10 mouse cellular contexts compared by ENCODE assay signal in genomic region chr10:80843087-80843930, GRCm38 (mm10). TPM values are rescaled to one million over a fixed set of nuclear protein-coding genes. Genes with fewer than 3 reads are reported as not detected.
DNase-seq lines count a peak whose midpoint lies in the region; ATAC-seq lines count a peak whose summit lies in the region.
"Had no signal": no experiment of that assay in that cellular context is flagged by ENCODE, and none has a peak within 500 bp of the region (broad histone marks: within the 10 kb centered on the region; RNA-seq: fewer than 3 reads in every experiment).

No protein-coding gene starts in this region.

- H3K4me1 ChIP-seq in kidney, embryonic 14.5 days (ENCODE audit: control insufficient read depth, insufficient read depth, low read length), result peaks cover 9% of the 10 kb centered on the region
- no peaks in the 10 kb centered on the region for H3K4me1 ChIP-seq in embryonic facial prominence, embryonic 14.5 days (ENCODE audit: control insufficient read depth, insufficient read depth, low read length)
- H3K4me1 ChIP-seq in intestine, embryonic 14.5 days (replicated peaks; ENCODE audit: control insufficient read depth, insufficient read depth, low read length), result 0 out of 2 replicates have a peak, but pooled peaks cover 4% of the 10 kb centered on the region
- H3K4me1 ChIP-seq in neural tube, embryonic 12.5 days, result peaks cover 11% of the 10 kb centered on the region

- no peak for DNase-seq in kidney, postnatal 4 days
- DNase-seq in embryonic facial prominence, embryonic 14.5 days (ENCODE audit: low spot score), result no peak
- DNase-seq in intestine, embryonic 14.5 days (ENCODE audit: low spot score), result no peak
- DNase-seq in urinary bladder, postnatal 25 days (ENCODE audit: low spot score), result no peak
- no peak for DNase-seq in frontal cortex, adult 2 months (ENCODE audit: extremely low spot score in 1 of 2, low spot score in 1 of 2)

- H3K4me2 ChIP-seq in kidney, embryonic 14.5 days (replicated peaks; ENCODE audit: low read depth, low read length), result peak overlapping the region; percentile 87
- H3K4me2 ChIP-seq in embryonic facial prominence, embryonic 14.5 days (ENCODE audit: low read depth, low read length), result peak overlapping the region; percentile 96
- H3K4me2 ChIP-seq in intestine, embryonic 14.5 days (ENCODE audit: low read length), result peak overlapping the region; percentile 69
- H3K4me2 ChIP-seq in neural tube, embryonic 12.5 days (replicated peaks), result peak overlapping the region; percentile 75

- ATAC-seq in kidney, embryonic 14.5 days (ENCODE audit: low FRiP score, low TSS enrichment), result no peak; the same call in 1 of the 2 replicates
- ATAC-seq in embryonic facial prominence, embryonic 14.5 days (ENCODE audit: low read depth), result no peak
- ATAC-seq in intestine, embryonic 14.5 days (replicated peaks; ENCODE audit: low FRiP score, low TSS enrichment, low read depth), result no peak
- no peak for ATAC-seq in neural tube, embryonic 12.5 days (ENCODE audit: low FRiP score, low read depth)
- ATAC-seq in erythroblast, adult 5-6 weeks (replicated peaks; ENCODE audit: low FRiP score, poor library complexity, severe bottlenecking), result no peak
- ATAC-seq: inflammation-experienced regulatory T-cells, adult 6 months had no signal

- no peaks in the 10 kb centered on the region for H3K9me3 ChIP-seq in kidney, embryonic 14.5 days (ENCODE audit: control insufficient read depth, low read length)
- no peaks in the 10 kb centered on the region for H3K9me3 ChIP-seq in embryonic facial prominence, embryonic 14.5 days (ENCODE audit: control insufficient read depth, low read length)
- no peaks in the 10 kb centered on the region for H3K9me3 ChIP-seq in intestine, embryonic 14.5 days (ENCODE audit: control insufficient read depth, low read length)
- no peaks in the 10 kb centered on the region for H3K9me3 ChIP-seq in neural tube, embryonic 12.5 days

- no peak overlapping the region for H3K27ac ChIP-seq in kidney, embryonic 14.5 days (ENCODE audit: low read depth, low read length)
- no peak overlapping the region for H3K27ac ChIP-seq in embryonic facial prominence, embryonic 14.5 days (replicated peaks; ENCODE audit: low read depth, low read length)
- no peak overlapping the region for H3K27ac ChIP-seq in intestine, embryonic 14.5 days (ENCODE audit: low read depth)
- H3K27ac ChIP-seq in neural tube, embryonic 12.5 days, result no peak overlapping the region

- peak overlapping the region; percentile 55 for H3K9ac ChIP-seq in kidney, embryonic 14.5 days (ENCODE audit: low read depth, low read length)
- H3K9ac ChIP-seq in embryonic facial prominence, embryonic 14.5 days (ENCODE audit: low read depth, low read length), result peak overlapping the region; percentile 68
- peak overlapping the region; percentile 22; the same call in 1 of the 2 replicates for H3K9ac ChIP-seq in intestine, embryonic 14.5 days (ENCODE audit: low read length)
- peak overlapping the region; percentile 53 for H3K9ac ChIP-seq in neural tube, embryonic 12.5 days

- no peaks in the 10 kb centered on the region for H3K36me3 ChIP-seq in kidney, embryonic 14.5 days (ENCODE audit: control insufficient read depth, insufficient read depth, low read length)
- no peaks in the 10 kb centered on the region for H3K36me3 ChIP-seq in embryonic facial prominence, embryonic 14.5 days (ENCODE audit: control insufficient read depth, insufficient read depth, low read length)
- H3K36me3 ChIP-seq in intestine, embryonic 14.5 days (ENCODE audit: control insufficient read depth, insufficient read depth, low read length), result no peaks in the 10 kb centered on the region
- no peaks in the 10 kb centered on the region for H3K36me3 ChIP-seq in neural tube, embryonic 12.5 days

- peaks cover 45% of the 10 kb centered on the region for H3K27me3 ChIP-seq in kidney, embryonic 14.5 days (ENCODE audit: control insufficient read depth, insufficient read depth, low read length)
- peaks cover 37% of the 10 kb centered on the region for H3K27me3 ChIP-seq in embryonic facial prominence, embryonic 14.5 days (replicated peaks; ENCODE audit: control insufficient read depth, insufficient read depth, low read length)
- H3K27me3 ChIP-seq in intestine, embryonic 14.5 days (replicated peaks; ENCODE audit: control insufficient read depth, insufficient read depth, low read length), result peaks cover 44% of the 10 kb centered on the region
- H3K27me3 ChIP-seq in neural tube, embryonic 12.5 days (replicated peaks), result peaks cover 45% of the 10 kb centered on the region

- WGBS in kidney, embryonic 14.5 days, result 11% methylated on average over 32 of the region's 32 CpGs
- 23% methylated on average over 14 of the region's 32 CpGs for WGBS in embryonic facial prominence, embryonic 14.5 days
- WGBS in intestine, embryonic 14.5 days, result 12% methylated on average over 32 of the region's 32 CpGs
- WGBS in neural tube, embryonic 12.5 days, result 10% methylated on average over 32 of the region's 32 CpGs

- H3K4me3 ChIP-seq in kidney, embryonic 14.5 days (ENCODE audit: low read length), result peak overlapping the region; percentile 47
- peak overlapping the region; percentile 53 for H3K4me3 ChIP-seq in embryonic facial prominence, embryonic 14.5 days (ENCODE audit: low read depth, low read length)
- peak overlapping the region; percentile 35 for H3K4me3 ChIP-seq in intestine, embryonic 14.5 days (ENCODE audit: low read depth, low read length)
- H3K4me3 ChIP-seq in neural tube, embryonic 12.5 days, result peak overlapping the region; percentile 38
- H3K4me3 ChIP-seq: myocyte had no signal

RNA-seq across cellular contexts. Expression of gene Lingo3, which starts 0.5 kb away (rescaled TPM):
- polyA plus RNA-seq in kidney, embryonic 14.5 days (2014; fragmentation: Nextera tagmentation; extraction: Ambion mirVana), result 0.17 and 0.97 TPM in 2 replicates
- 1.2 and 1.3 TPM in 2 replicates for polyA plus RNA-seq in embryonic facial prominence, embryonic 14.5 days (2014; fragmentation: Nextera tagmentation; extraction: Ambion mirVana)
- polyA plus RNA-seq in intestine, embryonic 14.5 days (2014; fragmentation: Nextera tagmentation; extraction: Ambion mirVana), result 0.07 and 0.20 TPM in 2 replicates
- 0.65 and 1.3 TPM in 2 replicates for polyA plus RNA-seq in neural tube, embryonic 12.5 days (2016; fragmentation: Nextera tagmentation; extraction: Ambion mirVana)
- total RNA-seq in erythroblast, adult 5-6 weeks (2015; ENCODE audit: low replicate concordance), result not detected in 2 replicates
- not detected in 2 replicates for total RNA-seq in erythroblast, adult 5-6 weeks (2017; ENCODE audit: low replicate concordance)
- 16.0 and 20.3 TPM in 2 replicates for polyA plus RNA-seq in frontal cortex, adult 2 months (2012; rRNA removed)
- polyA plus RNA-seq: inflammation-experienced regulatory T-cells, adult 6 months had no signal

RNA-seq across cellular contexts. Expression of gene Lsm7, which starts 11.7 kb away (rescaled TPM):
- polyA plus RNA-seq in kidney, embryonic 14.5 days (2014; fragmentation: Nextera tagmentation; extraction: Ambion mirVana), result 365 and 431 TPM in 2 replicates
- polyA plus RNA-seq in embryonic facial prominence, embryonic 14.5 days (2014; fragmentation: Nextera tagmentation; extraction: Ambion mirVana), result 303 and 331 TPM in 2 replicates
- 406 and 412 TPM in 2 replicates for polyA plus RNA-seq in intestine, embryonic 14.5 days (2014; fragmentation: Nextera tagmentation; extraction: Ambion mirVana)
- 265 and 274 TPM in 2 replicates for polyA plus RNA-seq in neural tube, embryonic 12.5 days (2016; fragmentation: Nextera tagmentation; extraction: Ambion mirVana)
- total RNA-seq in erythroblast, adult 5-6 weeks (2015; ENCODE audit: low replicate concordance), result 27.8 and 33.2 TPM in 2 replicates
- total RNA-seq in erythroblast, adult 5-6 weeks (2017; ENCODE audit: low replicate concordance), result 59.8 and 67.9 TPM in 2 replicates
- 230 and 259 TPM in 2 replicates for polyA plus RNA-seq in frontal cortex, adult 2 months (2012; rRNA removed)

RNA-seq across cellular contexts. Expression of gene Sppl2b, which starts 11.8 kb away (rescaled TPM):
- polyA plus RNA-seq in kidney, embryonic 14.5 days (2014; fragmentation: Nextera tagmentation; extraction: Ambion mirVana), result 27.2 and 35.1 TPM in 2 replicates
- 37.6 and 40.8 TPM in 2 replicates for polyA plus RNA-seq in embryonic facial prominence, embryonic 14.5 days (2014; fragmentation: Nextera tagmentation; extraction: Ambion mirVana)
- polyA plus RNA-seq in intestine, embryonic 14.5 days (2014; fragmentation: Nextera tagmentation; extraction: Ambion mirVana), result 27.0 and 30.6 TPM in 2 replicates
- polyA plus RNA-seq in neural tube, embryonic 12.5 days (2016; fragmentation: Nextera tagmentation; extraction: Ambion mirVana), result 51.2 and 51.3 TPM in 2 replicates
- total RNA-seq in erythroblast, adult 5-6 weeks (2015; ENCODE audit: low replicate concordance), result 225 and 274 TPM in 2 replicates
- 343 and 430 TPM in 2 replicates for total RNA-seq in erythroblast, adult 5-6 weeks (2017; ENCODE audit: low replicate concordance)
- polyA plus RNA-seq in frontal cortex, adult 2 months (2012; rRNA removed), result 72.2 and 75.1 TPM in 2 replicates

RNA-seq across cellular contexts. Expression of gene Oaz1, which starts 16.9 kb away (rescaled TPM):
- polyA plus RNA-seq in kidney, embryonic 14.5 days (2014; fragmentation: Nextera tagmentation; extraction: Ambion mirVana), result 1,867 and 1,944 TPM in 2 replicates
- polyA plus RNA-seq in embryonic facial prominence, embryonic 14.5 days (2014; fragmentation: Nextera tagmentation; extraction: Ambion mirVana), result 1,606 and 1,697 TPM in 2 replicates
- 1,692 and 1,787 TPM in 2 replicates for polyA plus RNA-seq in intestine, embryonic 14.5 days (2014; fragmentation: Nextera tagmentation; extraction: Ambion mirVana)
- 1,342 and 1,429 TPM in 2 replicates for polyA plus RNA-seq in neural tube, embryonic 12.5 days (2016; fragmentation: Nextera tagmentation; extraction: Ambion mirVana)
- total RNA-seq in erythroblast, adult 5-6 weeks (2015; ENCODE audit: low replicate concordance), result 1,067 and 1,159 TPM in 2 replicates
- 242 and 348 TPM in 2 replicates for total RNA-seq in erythroblast, adult 5-6 weeks (2017; ENCODE audit: low replicate concordance)
- 706 and 773 TPM in 2 replicates for polyA plus RNA-seq in frontal cortex, adult 2 months (2012; rRNA removed)

RNA-seq across cellular contexts. Expression of gene Tmprss9, which starts 28.3 kb away (rescaled TPM):
- polyA plus RNA-seq in kidney, embryonic 14.5 days (2014; fragmentation: Nextera tagmentation; extraction: Ambion mirVana), result 0.08 and 0.10 TPM in 2 replicates
- polyA plus RNA-seq in embryonic facial prominence, embryonic 14.5 days (2014; fragmentation: Nextera tagmentation; extraction: Ambion mirVana), result 0.06 and 0.08 TPM in 2 replicates
- polyA plus RNA-seq in intestine, embryonic 14.5 days (2014; fragmentation: Nextera tagmentation; extraction: Ambion mirVana), result 0.04 TPM in 1 of 2 replicates, not detected in the other
- 0.06 and 0.10 TPM in 2 replicates for polyA plus RNA-seq in neural tube, embryonic 12.5 days (2016; fragmentation: Nextera tagmentation; extraction: Ambion mirVana)
- total RNA-seq in erythroblast, adult 5-6 weeks (2015; ENCODE audit: low replicate concordance), result not detected in 2 replicates
- total RNA-seq in erythroblast, adult 5-6 weeks (2017; ENCODE audit: low replicate concordance), result 0.17 TPM in 1 of 2 replicates, not detected in the other
- polyA plus RNA-seq in frontal cortex, adult 2 months (2012; rRNA removed), result 0.16 and 0.17 TPM in 2 replicates
- polyA plus RNA-seq: inflammation-experienced regulatory T-cells, adult 6 months had no signal
